Mouse (Mus musculus): ENCODE results near the gene Cap1. TPM values are rescaled to one million over a fixed set of nuclear protein-coding genes. Genes with fewer than 3 reads are reported as not detected.

The Cap1 gene
- polyA plus RNA-seq, 1 experiment from 2014 or later = 73.9 TPM

GRCm38 (mm10) chr4:122909572-122910189, 23.8 kb upstream of the Cap1 start:
- Histone ChIP-seq H3K27me3 (replicated peaks; ENCODE audit: low read depth, poor library complexity, severe bottlenecking) (no peaks in the 10 kb centered on the region), H3K9me3 (peaks cover 10% of the 10 kb centered on the region; the same call in 1 of the 2 replicates), H3K4me1 (no peaks in the 10 kb centered on the region), H3K36me3 (replicated peaks) (no peaks in the 10 kb centered on the region), H3K27ac (replicated peaks) (no peak overlapping the region), H3K4me3 (no peak overlapping the region)
- no peak for DNase-seq (ENCODE audit: low spot score)
- 52% methylated on average over 12 of the region's 12 CpGs for whole genome bisulfite sequencing

GRCm38 (mm10) chr4:122905359-122905758, 19.5 kb upstream of the Cap1 start:
- no peaks in the 10 kb centered on the region for H3K27me3 ChIP-seq (replicated peaks; ENCODE audit: low read depth, poor library complexity, severe bottlenecking)
- 92% methylated on average over 10 of the region's 10 CpGs for WGBS
- no peaks in the 10 kb centered on the region for H3K4me1 ChIP-seq
- no peak for DNase-seq (ENCODE audit: low spot score)
- peaks cover 4% of the 10 kb centered on the region; the same call in 1 of the 2 replicates for H3K9me3 ChIP-seq
- no peak overlapping the region for H3K4me3 ChIP-seq
- no peak overlapping the region for H3K27ac ChIP-seq (replicated peaks)
- H3K36me3 ChIP-seq (replicated peaks) = no peaks in the 10 kb centered on the region

- no peak overlapping the region for H3K4me3 ChIP-seq
- H3K9me3 ChIP-seq = peaks cover 4% of the 10 kb centered on the region; the same call in 1 of the 2 replicates
- no peak overlapping the region for H3K27ac ChIP-seq (replicated peaks)
- no peaks in the 10 kb centered on the region for H3K36me3 ChIP-seq (replicated peaks)
- H3K27me3 ChIP-seq (replicated peaks; ENCODE audit: low read depth, poor library complexity, severe bottlenecking) = no peaks in the 10 kb centered on the region
- no peaks in the 10 kb centered on the region for H3K4me1 ChIP-seq
- WGBS = 93% methylated on average over 3 of the region's 3 CpGs
- no peak for DNase-seq (ENCODE audit: low spot score)
Measured at GRCm38 (mm10) chr4:122903709-122904108, 17.9 kb upstream of the Cap1 start.

DNA sequence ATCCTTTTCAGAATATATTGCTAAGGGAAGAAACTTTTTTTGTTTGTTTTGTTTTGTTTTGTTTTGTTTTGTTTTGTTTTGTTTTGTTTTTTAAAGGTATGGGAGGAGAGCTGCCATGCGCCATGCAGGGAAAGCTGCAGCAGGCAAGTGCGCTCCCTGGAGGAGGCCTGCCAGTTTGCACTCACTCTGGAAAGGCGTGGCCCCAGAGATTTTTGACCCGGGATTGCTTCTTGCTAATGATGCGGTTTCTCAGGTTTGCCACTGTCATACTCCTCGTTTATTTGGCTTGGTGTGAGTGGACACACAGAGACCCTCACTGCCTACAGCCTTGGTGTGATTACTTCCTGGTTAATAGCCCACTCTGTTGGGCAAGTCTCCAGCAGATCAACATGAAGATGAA, 16.3 kb upstream of the Cap1 start:
- Histone ChIP-seq H3K36me3 (replicated peaks) (no peaks in the 10 kb centered on the region), H3K4me3 (no peak overlapping the region), H3K27ac (replicated peaks) (no peak overlapping the region), H3K4me1 (no peaks in the 10 kb centered on the region), H3K27me3 (replicated peaks; ENCODE audit: low read depth, poor library complexity, severe bottlenecking) (no peaks in the 10 kb centered on the region), H3K9me3 (no peaks in the 10 kb centered on the region)
- WGBS = 24% methylated on average over 6 of the region's 6 CpGs
- DNase-seq (ENCODE audit: low spot score) = no peak

DNA sequence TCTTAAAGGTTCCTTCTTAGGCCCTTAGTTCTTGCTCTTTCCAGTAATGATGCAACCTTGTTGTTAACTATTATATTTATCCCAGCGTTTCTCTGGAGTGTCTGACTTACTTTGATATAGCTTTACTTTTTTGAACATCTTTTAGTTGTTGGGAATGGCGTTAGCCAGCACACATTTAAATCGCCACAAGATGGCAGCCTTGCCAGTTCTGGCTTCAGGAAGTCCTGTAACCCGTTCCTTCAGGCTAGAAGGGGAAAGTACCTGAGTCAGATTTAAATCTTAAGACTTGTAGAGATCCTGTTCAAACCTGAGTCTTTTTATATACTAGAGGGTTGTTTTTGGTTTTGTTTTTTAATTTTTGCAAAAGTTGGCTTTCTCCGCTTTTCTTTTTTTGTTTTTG, 12.5 kb upstream of the Cap1 start:
- H3K4me3 ChIP-seq = no peak overlapping the region
- no peaks in the 10 kb centered on the region for H3K36me3 ChIP-seq (replicated peaks)
- WGBS = 17% methylated on average over 5 of the region's 5 CpGs
- H3K27ac ChIP-seq (replicated peaks) = no peak overlapping the region
- H3K9me3 ChIP-seq = no peaks in the 10 kb centered on the region
- H3K27me3 ChIP-seq (replicated peaks; ENCODE audit: low read depth, poor library complexity, severe bottlenecking) = no peaks in the 10 kb centered on the region
- DNase-seq (ENCODE audit: low spot score) = peak; percentile 61
- H3K4me1 ChIP-seq = no peaks in the 10 kb centered on the region

- no peak overlapping the region for H3K27ac ChIP-seq (replicated peaks)
- no peaks in the 10 kb centered on the region for H3K9me3 ChIP-seq
- H3K4me3 ChIP-seq = no peak overlapping the region
- no peaks in the 10 kb centered on the region for H3K36me3 ChIP-seq (replicated peaks)
- no peaks in the 10 kb centered on the region for H3K27me3 ChIP-seq (replicated peaks; ENCODE audit: low read depth, poor library complexity, severe bottlenecking)
- DNase-seq (ENCODE audit: low spot score) = no peak
- H3K4me1 ChIP-seq = no peaks in the 10 kb centered on the region
- 88% methylated on average over 4 of the region's 4 CpGs for WGBS
Measured at GRCm38 (mm10) chr4:122897750-122898149, 11.9 kb upstream of the Cap1 start.

DNA sequence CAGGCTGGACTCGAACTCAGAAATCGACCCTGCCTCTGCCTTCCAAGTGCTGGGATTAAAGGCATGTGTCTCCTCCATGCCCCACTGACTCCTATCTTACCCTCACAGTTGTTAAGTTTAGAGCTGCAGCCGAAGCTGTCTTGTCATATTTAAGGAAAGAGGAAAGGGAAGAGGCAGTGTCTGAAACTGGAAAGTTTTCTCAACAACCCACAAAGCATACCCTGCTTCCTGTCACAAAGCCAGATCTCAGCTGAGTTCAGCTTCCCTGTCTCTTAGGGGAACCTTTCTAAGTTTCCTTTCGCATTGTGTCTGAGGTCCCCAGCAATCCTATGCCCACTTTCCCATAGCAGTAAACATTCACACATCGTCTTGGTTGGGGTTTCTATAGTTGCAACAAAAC, 6.3 kb upstream of the Cap1 start:
- H3K36me3 ChIP-seq (replicated peaks) = no peaks in the 10 kb centered on the region
- WGBS = 77% methylated on average over 5 of the region's 5 CpGs
- no peak for DNase-seq (ENCODE audit: low spot score)
- H3K4me3 ChIP-seq = no peak overlapping the region
- H3K9me3 ChIP-seq = no peaks in the 10 kb centered on the region
- peaks cover 12% of the 10 kb centered on the region for H3K4me1 ChIP-seq
- H3K27ac ChIP-seq (replicated peaks) = no peak overlapping the region; the same call in 1 of the 2 replicates
- no peaks in the 10 kb centered on the region for H3K27me3 ChIP-seq (replicated peaks; ENCODE audit: low read depth, poor library complexity, severe bottlenecking)

DNA sequence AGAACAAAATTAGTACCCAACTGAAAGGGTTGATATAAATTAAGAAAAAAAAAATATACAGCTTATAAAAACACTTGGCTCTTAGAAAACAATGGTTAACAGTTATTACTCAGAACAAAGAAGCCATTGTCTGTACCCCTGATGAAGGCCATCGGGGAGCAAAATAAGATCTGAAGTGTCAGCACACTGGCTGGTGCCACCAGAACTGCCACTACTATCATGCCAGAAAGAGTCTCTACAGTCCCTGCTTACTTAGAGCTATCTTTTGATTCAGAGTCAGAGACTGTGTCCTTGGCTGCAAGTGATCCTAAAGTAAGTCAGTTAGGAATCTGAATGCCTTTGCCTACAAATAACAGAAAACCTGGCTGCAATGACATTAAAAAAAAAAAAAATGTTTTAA, 5.7 kb upstream of the Cap1 start:
- Histone ChIP-seq H3K4me3 (no peak overlapping the region), H3K36me3 (replicated peaks) (no peaks in the 10 kb centered on the region), H3K27ac (replicated peaks) (peak overlapping the region; percentile 65; the same call in 1 of the 2 replicates), H3K9me3 (no peaks in the 10 kb centered on the region), H3K4me1 (peaks cover 17% of the 10 kb centered on the region), H3K27me3 (replicated peaks; ENCODE audit: low read depth, poor library complexity, severe bottlenecking) (no peaks in the 10 kb centered on the region)
- 19% methylated on average over 1 of the region's 1 CpGs for WGBS
- no peak for DNase-seq (ENCODE audit: low spot score)

DNA sequence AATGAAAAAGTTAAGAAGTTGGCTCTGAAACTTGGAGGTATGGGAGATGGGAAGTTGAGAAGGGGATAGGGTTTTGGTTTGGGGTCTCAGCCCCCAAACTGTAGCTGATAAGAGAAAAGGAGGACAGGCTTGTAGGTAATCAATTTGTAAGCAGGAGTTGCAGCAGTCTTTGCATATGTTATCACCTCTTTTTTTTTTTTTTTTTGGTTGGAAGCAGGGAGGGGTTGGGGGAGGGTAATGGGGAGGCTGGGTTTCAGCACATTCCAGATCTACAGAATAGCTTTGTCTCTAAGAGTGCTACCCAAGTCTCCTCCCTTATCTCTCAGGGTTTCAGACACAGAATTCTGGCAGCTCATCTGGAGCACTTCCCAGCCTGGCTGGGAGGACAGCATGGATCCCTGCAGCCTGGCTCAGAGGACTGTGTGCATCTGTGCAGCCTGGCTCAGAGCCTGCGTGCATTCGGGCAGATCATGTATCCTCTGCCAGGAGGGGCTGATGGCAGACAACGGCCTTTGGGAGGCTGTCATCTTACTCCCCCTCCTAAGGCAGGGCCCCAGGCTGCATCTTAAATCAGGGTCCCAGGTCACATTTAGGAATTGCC, 5.1 kb upstream of the Cap1 start:
- WGBS = 12% methylated on average over 3 of the region's 3 CpGs
- Histone ChIP-seq H3K36me3 (replicated peaks) (no peaks in the 10 kb centered on the region), H3K27ac (replicated peaks) (peak overlapping the region; percentile 65), H3K4me3 (no peak overlapping the region), H3K9me3 (no peaks in the 10 kb centered on the region), H3K4me1 (peaks cover 17% of the 10 kb centered on the region), H3K27me3 (replicated peaks; ENCODE audit: low read depth, poor library complexity, severe bottlenecking) (no peaks in the 10 kb centered on the region)
- DNase-seq (ENCODE audit: low spot score) = peak; percentile 34

- WGBS = 71% methylated on average over 2 of the region's 2 CpGs
- Histone ChIP-seq H3K36me3 (replicated peaks) (no peaks in the 10 kb centered on the region), H3K4me3 (peak overlapping the region; percentile 88)
Measured at GRCm38 (mm10) chr4:122887336-122887735, 1.5 kb upstream of the Cap1 start.

DNA sequence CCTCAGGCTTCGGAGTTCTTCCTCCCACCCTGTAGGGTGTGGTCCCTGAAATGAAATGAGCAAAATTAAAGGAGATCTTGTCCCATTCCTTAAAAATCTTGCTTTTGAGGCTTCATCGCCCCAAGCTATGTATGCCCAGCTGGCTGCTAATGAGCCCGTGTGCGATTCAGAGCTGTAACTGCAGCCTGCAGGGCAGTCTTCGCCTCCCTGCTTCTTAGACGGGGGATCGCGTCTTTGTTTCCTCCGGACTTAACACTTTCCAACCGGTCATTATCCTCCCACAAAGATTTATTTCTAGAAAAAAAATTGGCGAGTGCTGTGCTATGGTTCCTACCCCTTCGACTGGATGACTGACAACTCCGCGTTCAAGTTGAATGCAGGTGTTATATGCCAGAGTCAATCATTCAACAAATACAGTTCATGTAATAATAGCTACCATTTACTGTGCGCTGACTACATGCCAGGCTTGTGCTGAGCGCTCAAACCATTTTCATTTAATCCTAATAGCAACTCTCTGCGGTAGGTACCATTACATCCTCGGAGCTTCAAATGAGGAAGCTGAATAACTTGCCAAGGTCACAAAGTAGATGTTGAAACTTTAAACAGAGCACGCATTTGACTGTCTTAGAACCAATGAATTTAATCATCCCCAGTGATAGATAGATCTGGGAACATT, 861 bp upstream of the Cap1 start:
- 7% methylated on average over 19 of the region's 19 CpGs for WGBS

More at GRCm38 (mm10) chr4:122887336-122887735, 1.5 kb upstream of the Cap1 start:
- Histone ChIP-seq H3K9me3 (no peaks in the 10 kb centered on the region), H3K27me3 (replicated peaks; ENCODE audit: low read depth, poor library complexity, severe bottlenecking) (no peaks in the 10 kb centered on the region), H3K4me1 (peaks cover 34% of the 10 kb centered on the region), H3K27ac (replicated peaks) (peak overlapping the region; percentile 92)
- DNase-seq (ENCODE audit: low spot score) = no peak

DNA sequence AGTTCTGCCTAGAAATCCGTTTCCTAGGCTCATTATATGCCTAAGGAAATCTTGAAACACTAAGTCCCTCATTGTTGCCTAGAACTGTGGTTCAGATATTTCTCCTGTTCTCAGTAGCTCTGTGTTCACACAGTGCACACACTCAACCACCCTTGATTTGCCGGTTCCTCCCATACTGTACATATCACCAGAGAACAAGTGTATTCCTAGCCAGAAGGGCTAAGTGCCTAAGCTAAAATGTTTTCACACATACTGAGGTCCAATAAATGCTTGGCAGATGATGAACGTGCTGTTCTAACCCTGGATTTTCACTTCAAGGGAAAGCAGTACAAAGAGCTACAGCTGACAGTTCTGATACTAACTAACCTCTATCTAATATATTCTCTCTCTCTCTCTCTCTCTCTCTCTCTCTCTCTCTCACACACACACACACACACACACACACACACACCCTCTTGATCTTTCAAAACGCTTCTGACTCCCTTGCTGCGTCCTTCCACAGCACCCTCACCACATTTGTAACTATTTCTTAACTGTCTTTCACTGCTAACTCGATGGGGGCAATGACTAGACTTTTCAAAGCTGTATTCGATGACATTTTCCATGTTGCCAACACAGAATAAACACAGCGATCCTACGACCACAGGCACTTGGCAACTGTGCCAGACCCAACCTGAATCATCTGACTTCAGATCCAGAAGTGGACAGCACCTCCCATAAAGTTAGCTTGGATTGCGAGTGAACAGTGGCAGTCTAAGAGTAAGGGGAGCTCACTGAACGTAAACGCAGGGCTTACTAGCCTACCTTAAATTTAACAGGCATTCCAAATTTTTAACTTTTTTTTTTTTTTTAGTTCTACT, 1.1 kb downstream of the Cap1 start:
- Histone ChIP-seq H3K27ac (replicated peaks) (peak overlapping the region; percentile 92; the same call in 1 of the 2 replicates), H3K9me3 (no peaks in the 10 kb centered on the region), H3K27me3 (replicated peaks; ENCODE audit: low read depth, poor library complexity, severe bottlenecking) (no peaks in the 10 kb centered on the region), H3K4me3 (peak overlapping the region; percentile 88), H3K36me3 (replicated peaks) (no peaks in the 10 kb centered on the region), H3K4me1 (peaks cover 25% of the 10 kb centered on the region)
- 53% methylated on average over 12 of the region's 12 CpGs for WGBS
- DNase-seq (ENCODE audit: low spot score) = no peak

More for the DNA sequence above, 861 bp upstream of the Cap1 start:
- H3K27ac ChIP-seq (replicated peaks) = peak overlapping the region; percentile 92
- no peaks in the 10 kb centered on the region for H3K27me3 ChIP-seq (replicated peaks; ENCODE audit: low read depth, poor library complexity, severe bottlenecking)
- H3K9me3 ChIP-seq = no peaks in the 10 kb centered on the region
- H3K4me3 ChIP-seq = peak overlapping the region; percentile 88
- H3K4me1 ChIP-seq = peaks cover 34% of the 10 kb centered on the region
- no peaks in the 10 kb centered on the region for H3K36me3 ChIP-seq (replicated peaks)
- DNase-seq (ENCODE audit: low spot score) = no peak
